Mouse (Mus musculus): Measurements from ENCODE around the gene Tuft1. TPM values are rescaled to one million over a fixed set of nuclear protein-coding genes. Genes with fewer than 3 reads are reported as not detected.
A peak's percentile ranks its signal among the peaks of the same experiment; 100 is the strongest.

Tuft1 gene
- total RNA-seq, 1 experiment: 6.7 TPM

GRCm38 (mm10) chr3:94581793-94582455, 76.7 kb downstream of the Tuft1 start:
- Histone ChIP-seq H3K9ac (ENCODE audit: insufficient read depth, low read depth, low read length, poor library complexity, severe bottlenecking) (peak overlapping the region; percentile 87), H3K36me3 (ENCODE audit: control insufficient read depth, insufficient read depth, low read length, poor library complexity, severe bottlenecking) (no peaks in the 10 kb centered on the region), H3K9me3 (ENCODE audit: control insufficient read depth, insufficient read depth, low read depth, low read length) (no peaks in the 10 kb centered on the region), H3K4me3 (ENCODE audit: insufficient read depth in 1 of 2, low read depth in 1 of 2, low read length in 2 of 2, poor library complexity in 1 of 2, severe bottlenecking in 1 of 2) (peak overlapping the region; percentile 85 to 94), H3K4me1 (ENCODE audit: control insufficient read depth in 2 of 2, insufficient read depth in 2 of 2, low read length in 2 of 2, poor library complexity in 1 of 2) (peaks cover 1 to 3% of the 10 kb centered on the region in 2 experiments; a peak in 2 of 4 replicates), H3K27ac (ENCODE audit: insufficient read depth, low read depth, low read length, poor library complexity, severe bottlenecking) (0 out of 2 replicates have a peak overlapping the region, but pooled peaks have one; percentile 11)
- in situ Hi-C loops (cut with MboI; ENCODE audit: low sequenced_read_pairs in 2 of 2, unreplicated experiment in 2 of 2): no loop called here
- DNase-seq (ENCODE audit: low read depth, low spot score): no peak
- no peak for TF ChIP-seq MAFK (IDR thresholded peaks at IDR 0.05; ENCODE audit: insufficient read depth, low read depth, low read length)
- TF ChIP-seq CHD2 (IDR thresholded peaks at IDR 0.05; ENCODE audit: low read depth, low read length): no peak
- TF ChIP-seq ZC3H11A (IDR thresholded peaks at IDR 0.05; ENCODE audit: borderline replicate concordance, low read depth, low read length): no peak
- TF ChIP-seq HCFC1 (IDR thresholded peaks at IDR 0.05; ENCODE audit: borderline replicate concordance, insufficient read depth, low read length): no peak

DNA sequence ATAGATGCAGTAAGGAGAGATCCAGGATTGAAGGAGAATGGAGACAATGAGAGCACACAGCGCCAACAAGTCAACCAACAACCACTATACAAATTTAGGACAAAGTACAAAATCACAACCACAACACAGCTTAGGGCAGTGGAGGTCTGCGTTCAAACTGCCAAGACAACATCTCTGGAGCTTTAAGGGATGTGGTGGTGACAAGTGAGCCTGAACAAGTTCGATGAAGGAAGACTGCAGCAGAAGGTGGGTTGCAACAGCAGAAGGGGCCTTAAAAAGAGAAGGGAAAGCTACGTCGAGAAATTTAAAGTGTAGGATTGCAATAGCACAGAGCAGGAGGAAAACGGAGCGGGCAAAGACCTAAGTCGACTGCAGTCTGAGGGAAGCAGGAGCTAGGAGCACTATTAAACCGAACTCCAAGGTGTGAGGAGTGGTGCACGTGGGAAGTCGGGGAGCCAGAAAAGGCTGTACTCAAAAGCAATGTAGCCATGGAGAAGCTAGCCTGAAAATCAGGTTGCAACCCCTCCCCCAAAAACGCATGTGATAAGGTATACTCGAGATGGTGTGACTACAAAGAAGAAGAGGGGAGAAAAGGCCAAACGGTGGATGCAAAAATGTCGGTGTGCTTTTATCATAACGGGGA, 77.4 kb downstream of the Tuft1 start:
- no peak overlapping the region for H3K27ac ChIP-seq (ENCODE audit: insufficient read depth, low read depth, low read length, poor library complexity, severe bottlenecking)
- peaks cover 1 to 3% of the 10 kb centered on the region in 2 experiments; a peak in 2 of 4 replicates for H3K4me1 ChIP-seq (ENCODE audit: control insufficient read depth in 2 of 2, insufficient read depth in 2 of 2, low read length in 2 of 2, poor library complexity in 1 of 2)
- no peaks in the 10 kb centered on the region for H3K9me3 ChIP-seq (ENCODE audit: control insufficient read depth, insufficient read depth, low read depth, low read length)
- peak overlapping the region; percentile 87 for H3K9ac ChIP-seq (ENCODE audit: insufficient read depth, low read depth, low read length, poor library complexity, severe bottlenecking)
- TF ChIP-seq ZNF384 (IDR thresholded peaks at IDR 0.05; ENCODE audit: low read depth, low read length) (no peak), ZC3H11A (IDR thresholded peaks at IDR 0.05; ENCODE audit: borderline replicate concordance, low read depth, low read length) (no peak), CHD2 (IDR thresholded peaks at IDR 0.05; ENCODE audit: low read depth, low read length) (no peak), HCFC1 (IDR thresholded peaks at IDR 0.05; ENCODE audit: borderline replicate concordance, insufficient read depth, low read length) (no peak), MAFK (IDR thresholded peaks at IDR 0.05; ENCODE audit: insufficient read depth, low read depth, low read length) (no peak)
- in situ Hi-C loops (cut with MboI; ENCODE audit: low sequenced_read_pairs in 2 of 2, unreplicated experiment in 2 of 2): no loop called here
- no peak for DNase-seq (ENCODE audit: low read depth, low spot score)
- no peaks in the 10 kb centered on the region for H3K36me3 ChIP-seq (ENCODE audit: control insufficient read depth, insufficient read depth, low read length, poor library complexity, severe bottlenecking)
- peak overlapping the region; percentile 85 to 94 for H3K4me3 ChIP-seq (ENCODE audit: insufficient read depth in 1 of 2, low read depth in 1 of 2, low read length in 2 of 2, poor library complexity in 1 of 2, severe bottlenecking in 1 of 2)

GRCm38 (mm10) chr3:94574506-94574905, 84.2 kb downstream of the Tuft1 start:
- Histone ChIP-seq H3K36me3 (ENCODE audit: control insufficient read depth, insufficient read depth, low read length, poor library complexity, severe bottlenecking) (no peaks in the 10 kb centered on the region), H3K27ac (ENCODE audit: insufficient read depth, low read depth, low read length, poor library complexity, severe bottlenecking) (no peak overlapping the region), H3K4me3 (ENCODE audit: insufficient read depth in 1 of 2, low read depth in 1 of 2, low read length in 2 of 2, poor library complexity in 1 of 2, severe bottlenecking in 1 of 2) (no peak overlapping the region), H3K9ac (ENCODE audit: insufficient read depth, low read depth, low read length, poor library complexity, severe bottlenecking) (no peak overlapping the region), H3K9me3 (ENCODE audit: control insufficient read depth, insufficient read depth, low read depth, low read length) (no peaks in the 10 kb centered on the region), H3K4me1 (ENCODE audit: control insufficient read depth in 2 of 2, insufficient read depth in 2 of 2, low read length in 2 of 2, poor library complexity in 1 of 2) (peaks cover 0 to 4% of the 10 kb centered on the region in 2 experiments; a peak in 1 of 4 replicates)
- in situ Hi-C loops (cut with MboI; ENCODE audit: low sequenced_read_pairs in 2 of 2, unreplicated experiment in 2 of 2): no loop called here
- TF ChIP-seq MAFK (IDR thresholded peaks at IDR 0.05; ENCODE audit: insufficient read depth, low read depth, low read length) (no peak), CHD2 (IDR thresholded peaks at IDR 0.05; ENCODE audit: low read depth, low read length) (no peak), HCFC1 (IDR thresholded peaks at IDR 0.05; ENCODE audit: borderline replicate concordance, insufficient read depth, low read length) (no peak), ZNF384 (IDR thresholded peaks at IDR 0.05; ENCODE audit: low read depth, low read length) (no peak), ZC3H11A (IDR thresholded peaks at IDR 0.05; ENCODE audit: borderline replicate concordance, low read depth, low read length) (no peak)
- DNase-seq (ENCODE audit: low read depth, low spot score): no peak

DNA sequence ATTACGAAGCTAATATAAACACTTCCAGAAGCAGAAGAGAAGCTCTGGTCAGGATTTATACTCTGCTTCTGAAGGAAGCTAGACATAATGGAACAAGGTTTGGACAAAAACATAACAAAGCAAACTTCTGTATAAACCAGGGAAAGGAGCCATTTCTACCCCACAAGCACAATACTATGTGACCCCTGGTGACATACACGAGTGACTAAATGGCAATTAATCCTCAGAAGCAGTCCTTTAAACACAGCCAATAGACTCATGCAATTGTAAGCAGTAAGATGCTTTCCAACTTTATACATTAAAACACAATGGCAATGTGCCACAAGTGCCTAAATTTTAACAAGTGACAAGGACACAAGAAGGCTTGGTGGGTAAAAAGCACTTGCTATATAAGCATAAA, 91.4 kb downstream of the Tuft1 start:
- no peak for TF ChIP-seq ZNF384 (IDR thresholded peaks at IDR 0.05; ENCODE audit: low read depth, low read length)
- no peak for TF ChIP-seq HCFC1 (IDR thresholded peaks at IDR 0.05; ENCODE audit: borderline replicate concordance, insufficient read depth, low read length)
- H3K4me1 ChIP-seq (ENCODE audit: control insufficient read depth in 2 of 2, insufficient read depth in 2 of 2, low read length in 2 of 2, poor library complexity in 1 of 2): peaks cover 2% of the 10 kb centered on the region in 2 experiments; a peak in 1 of 4 replicates

More for the DNA sequence above, 91.4 kb downstream of the Tuft1 start:
- Histone ChIP-seq H3K36me3 (ENCODE audit: control insufficient read depth, insufficient read depth, low read length, poor library complexity, severe bottlenecking) (no peaks in the 10 kb centered on the region), H3K27ac (ENCODE audit: insufficient read depth, low read depth, low read length, poor library complexity, severe bottlenecking) (no peak overlapping the region), H3K9ac (ENCODE audit: insufficient read depth, low read depth, low read length, poor library complexity, severe bottlenecking) (no peak overlapping the region), H3K4me3 (ENCODE audit: insufficient read depth in 1 of 2, low read depth in 1 of 2, low read length in 2 of 2, poor library complexity in 1 of 2, severe bottlenecking in 1 of 2) (no peak overlapping the region), H3K9me3 (ENCODE audit: control insufficient read depth, insufficient read depth, low read depth, low read length) (no peaks in the 10 kb centered on the region)
- in situ Hi-C loops (cut with MboI; ENCODE audit: low sequenced_read_pairs in 2 of 2, unreplicated experiment in 2 of 2): no loop called here
- no peak for DNase-seq (ENCODE audit: low read depth, low spot score)
